Mouse (Mus musculus) stomach, embryonic 14.5 days (tissue): Measurements from ENCODE around the gene Vdac2. TPM values are rescaled to one million over a fixed set of nuclear protein-coding genes. Genes with fewer than 3 reads are reported as not detected.

Experiments
- ATAC-seq: fragments of 200-750 bp; cut with Nextera tagmentation; 2 replicates; pipeline ENCODE4 v1.8.0; 2017; ENCODE audit warnings: low read depth, moderate TSS enrichment; ENCODE audit not compliant: insufficient number of reproducible peaks, insufficient read depth, low FRiP score
- H3K27ac ChIP-seq: fragments of 300-500 bp; sonication (generic); 2 replicates; pipeline ENCODE4 v1.5.1; 2014; ENCODE audit warnings: mild to moderate bottlenecking, low read length, moderate library complexity, mixed read lengths
- H3K27me3 ChIP-seq: fragments of 300-500 bp; sonication (generic); 2 replicates; pipeline ENCODE4 v1.6.1; 2014; ENCODE audit warnings: low read length, control low read depth, mixed read lengths; ENCODE audit not compliant: control insufficient read depth, insufficient read depth
- H3K36me3 ChIP-seq: fragments of 300-500 bp; sonication (generic); 2 replicates; pipeline ENCODE4 v1.6.1; 2014; ENCODE audit warnings: mild to moderate bottlenecking, control low read depth, low read length, moderate library complexity, mixed read lengths; ENCODE audit not compliant: control insufficient read depth, insufficient read depth
- H3K4me1 ChIP-seq: fragments of 300-500 bp; sonication (generic); 2 replicates; pipeline ENCODE4 v1.6.1; 2014; ENCODE audit warnings: low read length, control low read depth, mixed read lengths; ENCODE audit not compliant: control insufficient read depth, insufficient read depth
- H3K4me2 ChIP-seq: fragments of 300-500 bp; sonication (generic); replicated peaks from 2 replicates; pipeline ENCODE4 v1.6.1; 2014; ENCODE audit warnings: low read depth, low read length, control low read depth
- H3K4me3 ChIP-seq: fragments of 300-500 bp; sonication (generic); 2 replicates; pipeline ENCODE4 v1.5.1; 2014; ENCODE audit warnings: low read depth, low read length, control low read depth
- H3K9ac ChIP-seq: fragments of 300-500 bp; sonication (generic); replicated peaks from 2 replicates; pipeline ENCODE4 v1.6.1; 2014; ENCODE audit warnings: low read depth, mild to moderate bottlenecking, control low read depth, low read length, moderate library complexity, mixed read lengths
- H3K9me3 ChIP-seq: fragments of 300-500 bp; sonication (generic); 2 replicates; pipeline ENCODE4 v1.6.1; 2016; ENCODE audit warnings: low read depth, low read length, control low read depth; ENCODE audit not compliant: control insufficient read depth
- WGBS: fragments of 180-500 bp; shearing (Covaris S2); extraction: QIAGEN DNeasy Blood & Tissue Kit; methylation state at CpG from one replicate; pipeline ENCODE4 v1.1.7; 2014; 5-methylcytosine and 5-hydroxymethylcytosine counted together
- polyA plus RNA-seq: library from polyadenylated mRNA; unstranded; fragments of >200 nt; fragmentation: Nextera tagmentation; extraction: Ambion mirVana; gene quantifications from 2 replicates; pipeline ENCODE4 v1.2.1, GENCODE M21; 2014

The Vdac2 gene
- polyA plus RNA-seq, 1 experiment from 2014 or later: 278 TPM

GRCm38 (mm10) chr14:21811744-21812393 lies 13.2 kb upstream of the Vdac2 start:
- no peak overlapping the region for H3K9ac ChIP-seq
- H3K36me3 ChIP-seq: no peaks in the 10 kb centered on the region
- 85% methylated on average over 10 of the region's 10 CpGs for WGBS
- no peak overlapping the region for H3K4me2 ChIP-seq
- H3K4me1 ChIP-seq: no peaks in the 10 kb centered on the region
- H3K27ac ChIP-seq: no peak overlapping the region
- H3K27me3 ChIP-seq: no peaks in the 10 kb centered on the region
- ATAC-seq: no peak
- H3K4me3 ChIP-seq: no peak overlapping the region
- no peaks in the 10 kb centered on the region for H3K9me3 ChIP-seq

- WGBS: 31% methylated on average over 14 of the region's 14 CpGs
- no peak overlapping the region for H3K9ac ChIP-seq
- no peaks in the 10 kb centered on the region for H3K36me3 ChIP-seq
- ATAC-seq: no peak
- no peak overlapping the region for H3K4me2 ChIP-seq
- no peaks in the 10 kb centered on the region for H3K27me3 ChIP-seq
- no peaks in the 10 kb centered on the region for H3K9me3 ChIP-seq
- no peak overlapping the region for H3K27ac ChIP-seq
- H3K4me3 ChIP-seq: no peak overlapping the region
- no peaks in the 10 kb centered on the region for H3K4me1 ChIP-seq
Observed at GRCm38 (mm10) chr14:21812590-21813162, 12.4 kb upstream of the Vdac2 start.

GRCm38 (mm10) chr14:21813216-21813615 lies 11.8 kb upstream of the Vdac2 start:
- Histone ChIP-seq H3K4me3 (no peak overlapping the region), H3K9ac (no peak overlapping the region), H3K9me3 (no peaks in the 10 kb centered on the region), H3K4me2 (no peak overlapping the region), H3K27me3 (no peaks in the 10 kb centered on the region), H3K36me3 (no peaks in the 10 kb centered on the region), H3K27ac (no peak overlapping the region), H3K4me1 (no peaks in the 10 kb centered on the region)
- no peak for ATAC-seq
- WGBS: 66% methylated on average over 4 of the region's 4 CpGs

- no peaks in the 10 kb centered on the region for H3K27me3 ChIP-seq
- no peak overlapping the region for H3K9ac ChIP-seq
- no peak overlapping the region for H3K4me3 ChIP-seq
- 80% methylated on average over 3 of the region's 3 CpGs for WGBS
- no peaks in the 10 kb centered on the region for H3K4me1 ChIP-seq
- ATAC-seq: no peak
- H3K9me3 ChIP-seq: no peaks in the 10 kb centered on the region
- H3K27ac ChIP-seq: no peak overlapping the region
- no peak overlapping the region for H3K4me2 ChIP-seq
- H3K36me3 ChIP-seq: no peaks in the 10 kb centered on the region
Observed at GRCm38 (mm10) chr14:21813847-21814246, 11.2 kb upstream of the Vdac2 start.

GRCm38 (mm10) chr14:21814606-21815005 lies 10.4 kb upstream of the Vdac2 start:
- Histone ChIP-seq H3K4me3 (no peak overlapping the region), H3K27ac (no peak overlapping the region), H3K9ac (no peak overlapping the region), H3K9me3 (no peaks in the 10 kb centered on the region), H3K27me3 (no peaks in the 10 kb centered on the region), H3K4me1 (no peaks in the 10 kb centered on the region), H3K4me2 (no peak overlapping the region), H3K36me3 (no peaks in the 10 kb centered on the region)
- 93% methylated on average over 4 of the region's 4 CpGs for WGBS
- no peak for ATAC-seq

- H3K27ac ChIP-seq: no peak overlapping the region; the same call in 1 of the 2 replicates
- no peaks in the 10 kb centered on the region for H3K36me3 ChIP-seq
- 59% methylated on average over 3 of the region's 3 CpGs for WGBS
- H3K4me1 ChIP-seq: no peaks in the 10 kb centered on the region
- H3K27me3 ChIP-seq: no peaks in the 10 kb centered on the region
- H3K4me3 ChIP-seq: no peak overlapping the region
- no peaks in the 10 kb centered on the region for H3K9me3 ChIP-seq
- H3K9ac ChIP-seq: no peak overlapping the region
- ATAC-seq: no peak
- no peak overlapping the region for H3K4me2 ChIP-seq
Observed at GRCm38 (mm10) chr14:21816255-21816654, 8.8 kb upstream of the Vdac2 start.

- Histone ChIP-seq H3K4me3 (no peak overlapping the region), H3K9me3 (no peaks in the 10 kb centered on the region), H3K27ac (no peak overlapping the region; the same call in 1 of the 2 replicates), H3K4me1 (no peaks in the 10 kb centered on the region), H3K4me2 (no peak overlapping the region), H3K36me3 (no peaks in the 10 kb centered on the region), H3K9ac (no peak overlapping the region), H3K27me3 (no peaks in the 10 kb centered on the region)
- ATAC-seq: peak; percentile 43; the same call in 1 of the 2 replicates
- WGBS: 39% methylated on average over 4 of the region's 4 CpGs
Observed at GRCm38 (mm10) chr14:21817453-21817852, 7.6 kb upstream of the Vdac2 start.

- no peak overlapping the region for H3K9ac ChIP-seq
- no peak for ATAC-seq
- H3K9me3 ChIP-seq: no peaks in the 10 kb centered on the region
- WGBS: 86% methylated on average over 4 of the region's 4 CpGs
- no peaks in the 10 kb centered on the region for H3K36me3 ChIP-seq
- no peak overlapping the region for H3K4me3 ChIP-seq
- no peaks in the 10 kb centered on the region for H3K27me3 ChIP-seq
- H3K4me1 ChIP-seq: peaks cover 6% of the 10 kb centered on the region
- H3K27ac ChIP-seq: no peak overlapping the region
- H3K4me2 ChIP-seq: no peak overlapping the region
Observed at GRCm38 (mm10) chr14:21820880-21821505, 4.0 kb upstream of the Vdac2 start.
